Mouse (Mus musculus) c-Kit-positive CD71-positive TER-119-positive erythroid progenitor cells, embryonic 14.5 days (primary cell): ENCODE measurements around the gene Rbm48.

Experiments used
- DNase-seq: peaks from one replicate; pipeline ENCODE4 v3.0.0-alpha.2; 2013; ENCODE audit warnings: low spot score

Rbm48 gene

DNA sequence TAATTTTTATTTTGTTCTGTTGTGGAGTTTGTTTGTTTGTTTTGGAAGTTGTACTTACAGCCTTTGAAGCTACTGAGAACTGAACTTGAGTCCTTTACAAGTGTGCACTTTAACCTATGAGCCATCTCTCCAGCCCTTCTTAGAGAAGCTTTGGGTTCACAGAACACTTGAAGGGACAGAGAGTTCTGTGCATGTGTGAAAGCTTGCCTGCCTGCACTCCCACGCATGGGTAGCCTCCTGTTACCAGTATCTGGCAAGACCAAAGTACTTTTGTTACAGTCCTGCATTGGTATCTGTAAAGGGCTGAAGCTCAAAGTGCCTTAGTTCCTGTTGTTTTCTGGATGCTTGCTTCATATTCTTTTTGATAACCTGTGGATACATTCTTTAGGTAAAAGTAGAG, 50.2 kb downstream of the Rbm48 start:
- DNase-seq, result no peak

DNA sequence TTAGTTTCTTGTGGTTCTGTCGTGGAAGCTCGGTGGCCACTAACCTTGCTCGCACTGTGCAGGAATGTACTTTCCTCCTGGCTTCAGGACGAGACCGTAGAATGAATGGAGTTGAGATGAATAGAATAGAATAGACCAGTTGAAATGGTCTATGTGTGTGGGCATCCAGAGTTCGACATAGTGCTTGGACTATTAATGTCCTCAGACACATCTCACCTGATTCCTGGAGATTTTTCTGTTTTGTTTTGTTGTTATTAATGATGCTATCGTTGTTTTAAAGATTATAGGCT, 52.0 kb downstream of the Rbm48 start:
- DNase-seq, result no peak

DNA sequence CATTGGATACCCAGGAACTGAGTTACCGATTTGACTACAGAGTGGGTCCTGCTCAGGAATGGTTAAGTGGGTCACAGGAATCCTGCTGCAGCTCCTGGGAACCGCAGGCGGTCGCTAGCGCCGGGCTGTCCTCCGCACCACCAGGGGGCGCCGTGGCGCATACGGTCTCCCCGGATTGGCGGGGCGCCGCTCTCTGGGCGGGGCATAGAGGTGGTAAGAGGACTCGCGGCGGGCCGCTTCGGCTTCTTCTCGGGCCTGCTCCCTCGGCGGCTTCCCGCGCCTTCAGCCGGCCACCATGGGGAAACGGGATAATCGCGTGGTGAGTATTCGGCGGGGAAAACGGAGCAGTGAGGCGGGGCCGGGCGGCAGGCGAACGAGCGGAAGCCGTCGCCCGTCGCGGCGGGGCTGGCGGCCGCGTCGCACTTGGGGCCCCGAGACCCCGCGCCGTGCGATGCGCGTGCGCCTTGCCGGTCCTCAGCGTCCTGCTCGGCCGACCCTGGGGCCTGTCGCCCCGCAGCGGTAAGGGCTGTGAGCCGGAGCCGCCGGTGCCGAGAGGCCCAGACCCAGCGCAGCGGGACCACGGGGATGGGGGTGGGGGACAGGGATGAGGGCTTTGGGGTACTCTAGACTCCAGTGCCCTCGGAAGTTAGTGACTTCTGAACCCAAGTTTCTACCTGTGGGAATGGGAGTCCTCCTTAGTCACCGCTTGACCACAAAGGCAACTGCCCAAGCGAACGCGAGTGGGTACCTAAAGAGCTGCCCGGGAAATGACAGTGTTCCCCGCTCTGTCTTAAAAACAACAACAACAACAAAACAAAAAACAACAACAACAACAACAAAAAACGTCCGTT, 52.5 kb downstream of the Rbm48 start, which contains the start of gene Fam133b:
TSS of gene Fam133b (plus strand) at position 205 of the 851 bp plus-strand sequence.
- DNase-seq, result peak; percentile 90

DNA sequence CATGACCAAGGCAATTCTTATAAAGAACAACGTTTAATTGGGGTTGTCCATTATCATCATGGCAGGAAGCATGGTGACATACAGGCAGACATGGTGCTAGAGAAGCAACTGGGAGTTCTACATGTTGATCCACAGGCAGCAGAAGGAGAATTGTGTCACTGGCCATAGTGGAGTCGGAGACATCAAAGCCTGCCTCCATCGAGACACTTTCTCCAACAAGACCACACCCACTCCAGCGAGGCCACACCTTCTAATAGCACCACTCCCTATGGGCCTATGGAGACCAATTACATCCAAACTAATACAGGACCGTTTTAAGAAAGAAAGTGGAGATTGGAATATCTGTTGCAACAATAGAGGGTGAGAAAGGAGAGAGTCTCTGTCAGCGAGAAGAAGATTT, 54.5 kb downstream of the Rbm48 start:
- no peak for DNase-seq

DNA sequence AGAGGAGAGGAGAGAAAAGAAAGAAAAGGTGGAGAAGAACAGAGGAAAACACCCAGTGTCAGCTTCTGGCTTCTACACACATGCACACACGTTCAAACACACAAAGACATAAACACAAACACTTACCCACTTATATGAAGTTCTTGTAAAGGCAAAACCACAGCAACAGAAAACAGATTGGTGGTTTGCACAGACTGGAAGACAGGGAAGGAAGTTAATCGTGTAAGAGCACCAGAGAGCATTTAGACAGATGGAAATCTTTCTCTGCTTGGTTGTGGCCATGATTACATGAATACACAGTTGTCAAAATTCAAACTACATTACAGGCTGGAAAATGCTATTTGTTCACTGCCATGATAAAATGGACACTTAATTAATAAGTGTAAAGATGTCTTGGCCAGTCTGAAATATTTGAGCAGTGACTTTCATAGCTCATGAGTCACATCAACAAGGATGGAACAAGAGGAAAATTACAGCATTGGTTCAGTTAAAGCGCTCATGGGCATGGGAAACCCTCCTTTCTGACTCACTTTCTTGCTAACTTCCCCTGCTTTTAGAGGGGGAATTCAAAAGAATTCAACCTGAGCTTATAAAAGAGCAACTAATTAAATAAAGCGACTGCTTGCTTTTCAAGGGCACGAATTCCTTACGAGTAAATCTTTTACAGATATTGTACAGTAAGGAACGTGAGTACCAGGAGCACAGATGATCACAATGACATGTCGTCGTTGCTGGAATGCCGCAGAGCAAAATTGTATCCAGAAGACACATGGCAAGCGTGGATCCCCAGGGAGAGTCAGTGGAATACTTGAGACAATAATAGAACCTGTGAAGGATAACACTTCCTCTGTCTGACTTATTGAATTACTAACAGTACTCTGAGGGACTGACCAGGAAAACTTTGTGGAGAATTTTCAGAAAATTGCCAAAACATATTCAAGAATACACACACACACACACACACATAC, 57.6 kb downstream of the Rbm48 start:
- no peak for DNase-seq

DNA sequence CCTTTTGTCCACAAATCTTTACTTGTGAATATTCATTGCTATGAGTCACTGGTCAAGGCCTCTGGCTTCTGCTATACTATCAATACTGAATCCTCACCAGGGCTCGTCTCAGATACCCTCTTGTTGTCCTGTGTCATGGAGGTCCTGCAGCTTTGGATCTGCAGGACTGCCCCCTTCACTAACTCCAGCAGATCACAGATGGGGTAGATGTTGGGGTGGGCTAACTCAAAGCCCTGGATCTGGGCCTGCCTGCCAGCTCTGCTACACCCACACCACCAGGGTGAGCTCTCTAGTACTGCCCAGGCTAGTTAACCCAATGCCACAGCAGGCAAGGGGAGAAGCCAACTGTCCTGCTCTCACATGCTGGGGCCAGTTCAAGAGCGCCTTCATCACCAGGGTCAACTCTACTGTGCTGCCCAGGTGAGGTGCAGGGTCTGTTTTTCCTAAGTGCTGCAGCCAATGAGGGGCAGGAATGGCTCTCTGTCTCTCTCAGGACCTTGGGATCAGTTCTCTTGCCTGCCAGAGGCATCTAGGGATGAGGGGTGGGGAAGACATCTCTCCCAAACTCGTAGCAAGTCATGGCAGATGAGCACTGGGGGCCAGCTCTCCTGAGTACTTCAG, 59.7 kb downstream of the Rbm48 start:
- no peak for DNase-seq
